Mouse (Mus musculus): ENCODE measurements around the gene Ppm1l. TPM values are rescaled to one million over a fixed set of nuclear protein-coding genes. Genes with fewer than 3 reads are reported as not detected.

The Ppm1l gene
- polyA plus RNA-seq, 1 experiment from 2014 or later, result 6.3 TPM

DNA sequence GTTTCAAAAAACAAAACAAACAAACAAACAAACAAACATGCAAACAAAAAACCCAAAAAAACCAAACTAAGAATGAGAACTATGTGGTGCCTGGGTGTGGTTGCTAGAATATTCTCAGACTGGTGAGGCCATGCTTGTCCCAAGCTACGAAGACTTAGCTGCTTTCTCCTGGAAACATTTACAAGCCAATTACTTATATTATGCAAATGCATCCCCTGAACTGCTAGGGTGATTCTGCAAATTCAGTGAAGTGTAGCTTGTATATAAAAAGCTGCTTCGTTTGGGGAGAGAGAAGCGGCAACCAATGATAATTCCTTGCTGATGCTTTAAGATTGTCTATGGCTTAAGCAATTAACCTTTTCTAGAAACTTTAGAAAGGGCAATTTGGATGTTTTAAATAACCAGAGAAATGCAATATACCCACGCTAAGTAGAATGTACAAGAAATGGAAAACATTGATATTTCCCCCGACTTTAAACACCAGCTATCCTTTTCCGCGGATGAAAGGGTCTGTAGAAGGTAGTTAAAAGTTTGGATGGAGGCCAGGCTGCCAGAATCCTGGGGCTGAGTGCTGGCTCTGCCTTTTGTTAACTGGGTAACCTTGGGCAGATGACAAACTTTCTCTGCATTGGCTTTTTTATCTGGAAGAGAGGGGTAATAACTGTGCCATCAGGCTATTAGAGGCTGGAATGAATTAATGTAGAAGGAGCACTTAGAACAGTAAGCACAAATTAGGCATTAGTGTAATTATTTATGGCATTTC lies 33.4 kb upstream of the Ppm1l start:
- DNase-seq, result no peak
- Histone ChIP-seq H3K27ac (ENCODE audit: low read depth) (no peak overlapping the region), H3K4me3 (ENCODE audit: low read depth, low read length) (no peak overlapping the region), H3K27me3 (ENCODE audit: insufficient read depth, low read length) (no peaks in the 10 kb centered on the region), H3K9me3 (ENCODE audit: low read depth, low read length) (no peaks in the 10 kb centered on the region), H3K4me2 (no peak overlapping the region), H3K9ac (no peak overlapping the region), H3K36me3 (ENCODE audit: insufficient read depth) (no peaks in the 10 kb centered on the region), H3K4me1 (ENCODE audit: insufficient read depth) (no peaks in the 10 kb centered on the region)
- 66% methylated on average over 7 of the region's 7 CpGs for WGBS
- ATAC-seq (ENCODE audit: insufficient read depth), result no peak
- no peak for TF ChIP-seq CTCF (IDR thresholded peaks at IDR 0.05; ENCODE audit: low read depth)

DNA sequence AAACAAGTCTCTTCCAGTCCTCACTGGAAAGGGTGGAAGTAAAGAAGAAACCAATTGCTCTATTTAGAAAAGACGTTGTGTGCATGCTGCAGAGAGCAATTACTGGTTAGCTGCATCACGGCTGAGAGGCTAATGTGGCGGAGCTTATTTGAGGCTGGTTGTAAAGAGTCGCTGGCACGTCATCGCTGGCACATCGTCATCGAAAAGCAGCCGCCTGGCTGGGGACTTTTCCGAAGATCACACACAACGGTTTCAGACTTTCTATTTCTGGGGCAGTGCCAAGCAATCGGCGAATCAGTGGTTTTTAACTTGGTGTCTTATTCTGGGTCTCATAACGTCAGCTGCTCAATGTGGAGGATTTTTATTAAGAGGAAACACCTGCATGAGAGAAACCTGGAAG lies 26.8 kb upstream of the Ppm1l start:
- peak overlapping the region; percentile 35; the same call in 1 of the 2 replicates for H3K4me2 ChIP-seq
- H3K27me3 ChIP-seq (ENCODE audit: insufficient read depth, low read length), result no peaks in the 10 kb centered on the region
- H3K4me1 ChIP-seq (ENCODE audit: insufficient read depth), result peaks cover 3% of the 10 kb centered on the region
- TF ChIP-seq CTCF (IDR thresholded peaks at IDR 0.05; ENCODE audit: low read depth), result no peak
- H3K9ac ChIP-seq, result no peak overlapping the region; the same call in 1 of the 2 replicates
- peak; percentile 63 for DNase-seq
- no peak overlapping the region for H3K4me3 ChIP-seq (ENCODE audit: low read depth, low read length)
- ATAC-seq (ENCODE audit: insufficient read depth), result peak; percentile 29; the same call in 1 of the 2 replicates
- H3K27ac ChIP-seq (ENCODE audit: low read depth), result no peak overlapping the region
- no peaks in the 10 kb centered on the region for H3K36me3 ChIP-seq (ENCODE audit: insufficient read depth)
- 45% methylated on average over 14 of the region's 14 CpGs for WGBS
- H3K9me3 ChIP-seq (ENCODE audit: low read depth, low read length), result no peaks in the 10 kb centered on the region

DNA sequence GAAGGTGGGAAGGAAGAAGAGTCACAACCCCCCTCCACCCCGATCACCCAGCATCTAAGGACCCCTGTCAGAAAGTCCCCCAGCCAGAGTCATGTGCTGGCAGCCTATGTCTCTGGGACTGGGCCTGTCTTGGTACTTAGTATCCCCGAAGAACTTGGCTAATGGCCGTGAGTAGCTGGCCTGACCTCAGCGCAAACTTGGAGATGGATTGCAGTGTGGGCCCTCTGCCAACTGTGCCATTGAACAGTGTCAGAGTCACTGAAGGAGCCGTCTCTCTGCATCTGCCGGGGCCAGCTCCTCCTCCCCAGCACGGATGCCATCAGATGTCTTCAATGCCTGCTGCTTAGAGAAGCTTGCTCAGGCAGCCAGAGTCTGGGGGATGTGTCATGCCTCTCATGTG lies 26.4 kb upstream of the Ppm1l start:
- ATAC-seq (ENCODE audit: insufficient read depth), result peak; percentile 88
- Histone ChIP-seq H3K4me3 (ENCODE audit: low read depth, low read length) (no peak overlapping the region), H3K9me3 (ENCODE audit: low read depth, low read length) (no peaks in the 10 kb centered on the region), H3K27ac (ENCODE audit: low read depth) (no peak overlapping the region), H3K4me2 (peak overlapping the region; percentile 35; the same call in 1 of the 2 replicates), H3K27me3 (ENCODE audit: insufficient read depth, low read length) (no peaks in the 10 kb centered on the region), H3K36me3 (ENCODE audit: insufficient read depth) (no peaks in the 10 kb centered on the region), H3K4me1 (ENCODE audit: insufficient read depth) (peaks cover 3% of the 10 kb centered on the region), H3K9ac (no peak overlapping the region)
- peak; percentile 86 for DNase-seq
- TF ChIP-seq CTCF (IDR thresholded peaks at IDR 0.05; ENCODE audit: low read depth), result no peak
- WGBS, result 28% methylated on average over 7 of the region's 7 CpGs

DNA sequence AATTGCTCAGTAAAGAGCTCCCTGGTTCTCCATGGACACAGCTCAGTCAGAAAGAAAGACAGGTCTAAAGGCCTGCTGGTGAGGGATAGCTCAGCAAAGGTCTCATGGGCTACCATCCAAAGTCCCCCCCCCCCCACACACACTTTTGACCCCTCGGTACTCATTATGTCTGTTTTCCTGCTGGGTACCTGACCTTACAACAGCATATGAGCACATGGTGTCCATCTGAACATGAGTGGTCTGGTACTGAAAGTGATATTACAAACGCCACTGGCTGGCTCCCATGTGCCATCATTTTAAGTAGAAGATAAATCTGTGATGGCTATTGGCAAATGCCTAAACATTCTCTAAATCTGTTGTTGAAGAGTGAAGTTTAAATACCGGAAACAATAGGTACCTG lies 25.8 kb upstream of the Ppm1l start:
- DNase-seq, result no peak
- Histone ChIP-seq H3K4me1 (ENCODE audit: insufficient read depth) (peaks cover 3% of the 10 kb centered on the region), H3K9ac (no peak overlapping the region), H3K27me3 (ENCODE audit: insufficient read depth, low read length) (no peaks in the 10 kb centered on the region), H3K9me3 (ENCODE audit: low read depth, low read length) (no peaks in the 10 kb centered on the region), H3K4me3 (ENCODE audit: low read depth, low read length) (no peak overlapping the region), H3K36me3 (ENCODE audit: insufficient read depth) (no peaks in the 10 kb centered on the region), H3K27ac (ENCODE audit: low read depth) (no peak overlapping the region), H3K4me2 (no peak overlapping the region)
- no peak for TF ChIP-seq CTCF (IDR thresholded peaks at IDR 0.05; ENCODE audit: low read depth)
- no peak for ATAC-seq (ENCODE audit: insufficient read depth)
- WGBS, result 72% methylated on average over 3 of the region's 3 CpGs

- no peak overlapping the region for H3K4me2 ChIP-seq
- H3K36me3 ChIP-seq (ENCODE audit: insufficient read depth), result no peaks in the 10 kb centered on the region
- no peak overlapping the region for H3K9ac ChIP-seq
- no peak overlapping the region for H3K27ac ChIP-seq (ENCODE audit: low read depth)
- H3K27me3 ChIP-seq (ENCODE audit: insufficient read depth, low read length), result no peaks in the 10 kb centered on the region
- no peak overlapping the region for H3K4me3 ChIP-seq (ENCODE audit: low read depth, low read length)
- TF ChIP-seq CTCF (IDR thresholded peaks at IDR 0.05; ENCODE audit: low read depth), result no peak
- H3K4me1 ChIP-seq (ENCODE audit: insufficient read depth), result peaks cover 3% of the 10 kb centered on the region
- ATAC-seq (ENCODE audit: insufficient read depth) (no peak), DNase-seq (no peak)
- no peaks in the 10 kb centered on the region for H3K9me3 ChIP-seq (ENCODE audit: low read depth, low read length)
- 56% methylated on average over 1 of the region's 1 CpGs for WGBS
These were observed 24.0 kb upstream of the Ppm1l start for GRCm38 (mm10) chr3:69292628-69293027.

- Histone ChIP-seq H3K27me3 (ENCODE audit: insufficient read depth, low read length) (no peaks in the 10 kb centered on the region), H3K27ac (ENCODE audit: low read depth) (no peak overlapping the region), H3K4me3 (ENCODE audit: low read depth, low read length) (no peak overlapping the region), H3K9ac (no peak overlapping the region), H3K9me3 (ENCODE audit: low read depth, low read length) (no peaks in the 10 kb centered on the region), H3K36me3 (ENCODE audit: insufficient read depth) (no peaks in the 10 kb centered on the region), H3K4me1 (ENCODE audit: insufficient read depth) (no peaks in the 10 kb centered on the region), H3K4me2 (no peak overlapping the region)
- 48% methylated on average over 8 of the region's 8 CpGs for WGBS
- DNase-seq (no peak), ATAC-seq (ENCODE audit: insufficient read depth) (no peak)
- no peak for TF ChIP-seq CTCF (IDR thresholded peaks at IDR 0.05; ENCODE audit: low read depth)
These were observed 20.4 kb upstream of the Ppm1l start for GRCm38 (mm10) chr3:69296270-69296669.

- Histone ChIP-seq H3K4me3 (ENCODE audit: low read depth, low read length) (no peak overlapping the region), H3K9me3 (ENCODE audit: low read depth, low read length) (no peaks in the 10 kb centered on the region), H3K27ac (ENCODE audit: low read depth) (no peak overlapping the region), H3K27me3 (ENCODE audit: insufficient read depth, low read length) (no peaks in the 10 kb centered on the region), H3K4me1 (ENCODE audit: insufficient read depth) (no peaks in the 10 kb centered on the region), H3K9ac (no peak overlapping the region), H3K4me2 (no peak overlapping the region), H3K36me3 (ENCODE audit: insufficient read depth) (no peaks in the 10 kb centered on the region)
- DNase-seq (no peak), ATAC-seq (ENCODE audit: insufficient read depth) (no peak)
- 71% methylated on average over 1 of the region's 1 CpGs for WGBS
- no peak for TF ChIP-seq CTCF (IDR thresholded peaks at IDR 0.05; ENCODE audit: low read depth)
These were observed 16.5 kb upstream of the Ppm1l start for GRCm38 (mm10) chr3:69300121-69300520.

Data from lung, embryonic 14.5 days (tissue).